Mouse (Mus musculus) gastrocnemius, postnatal 4 days (tissue): ENCODE results near the gene Vmn2r79. TPM values are rescaled to one million over a fixed set of nuclear protein-coding genes. Genes with fewer than 3 reads are reported as not detected.
"Not testable (repeated sequence)": the region's sequence is repeated elsewhere in the genome, so short reads cannot be mapped to it uniquely, and the experiment has no call there.

Experiments
- DNase-seq, 2 experiments: peaks; one replicate each; pipeline ENCODE4 v3.0.0; 2021 to 2022; ENCODE audit warnings: low spot score in 2 of 2, mixed read lengths in 2 of 2
- long read RNA-seq, 2 experiments: library from polyadenylated mRNA; stranded (forward); transcript quantifications; one replicate each; pipeline ENCODE4 v2.0.0; 2021
- total RNA-seq, 2 experiments: library from RNA; stranded (reverse); gene quantifications; 2 replicates each; pipeline ENCODE4 v1.2.3; 2021

Gene Vmn2r79
- total RNA-seq: under 1 TPM in 1 of 2 experiments, not detected in 1; 0.02 TPM
- long read RNA-seq, experiment 1: 0 reads
- long read RNA-seq, experiment 2: 0 reads

DNA sequence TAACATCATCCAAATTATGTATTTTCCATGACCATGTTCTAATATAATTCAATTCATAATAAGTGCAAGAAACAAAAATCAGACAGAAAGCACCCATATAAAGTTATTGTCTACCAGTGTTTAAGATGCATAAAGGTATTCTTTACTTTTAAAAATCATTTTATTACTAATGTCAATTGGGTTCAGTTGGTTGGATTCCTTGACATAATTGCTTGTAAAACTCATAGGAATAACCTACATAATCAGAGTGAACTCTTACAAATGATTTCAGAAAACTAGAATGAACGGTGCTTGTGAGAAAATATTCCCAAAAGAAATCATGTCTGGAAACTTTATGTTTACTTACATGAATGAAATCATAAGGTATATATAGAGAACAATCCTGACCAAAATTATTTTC is at the start of gene Vmn2r79:
Gene Vmn2r79 (plus strand): TSS at position 301 of the 400 bp plus-strand sequence.
- not testable (repeated sequence) for DNase-seq

- no peak for DNase-seq
Measured at GRCm38 (mm10) chr7:86994700-86995099, 1.2 kb upstream of the Vmn2r79 start.

DNA sequence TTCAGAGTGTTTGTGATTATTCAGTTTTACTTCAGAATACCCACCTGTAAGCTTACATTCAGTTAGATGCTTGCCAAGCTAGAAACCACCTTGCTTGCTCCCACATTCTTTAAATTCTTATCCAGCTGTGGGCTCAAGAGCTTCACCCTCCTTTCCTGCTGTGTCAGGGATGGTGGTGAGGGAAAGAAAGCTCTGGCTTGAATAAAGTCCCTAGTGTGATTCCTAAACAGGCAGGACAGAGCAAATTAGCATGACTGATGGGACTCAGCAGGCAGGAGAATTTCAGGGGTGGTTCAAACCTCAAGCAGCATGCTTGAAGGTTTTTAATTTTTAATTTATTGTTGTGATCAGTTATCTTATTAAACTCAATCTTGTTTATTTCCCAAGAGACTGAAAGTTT is 30.6 kb downstream of the Vmn2r79 start:
- not testable (repeated sequence) for DNase-seq

GRCm38 (mm10) chr7:87063576-87063975 is 67.7 kb downstream of the Vmn2r79 start:
- DNase-seq: no peak

Other genes with a start within 250 kb of the Vmn2r79 start
- gene Folh1, start 220.2 kb upstream of the Vmn2r79 start, total RNA-seq: not detected
- not detected for gene Vmn2r77, start 201.1 kb upstream of the Vmn2r79 start, total RNA-seq
- not detected for gene Vmn2r78, start 81.0 kb upstream of the Vmn2r79 start, total RNA-seq
- 1 to 10 TPM; 4.2 to 5.2 TPM for gene Nox4, start 250.0 kb downstream of the Vmn2r79 start, total RNA-seq